Mouse (Mus musculus): ENCODE results near the gene Pfn1. TPM values are rescaled to one million over a fixed set of nuclear protein-coding genes. Genes with fewer than 3 reads are reported as not detected.
A peak's percentile ranks its signal among the peaks of the same experiment; 100 is the strongest.

Gene Pfn1
- total RNA-seq, 2 experiments from 2014 or later = 620 to 621 TPM

- DNase-seq (ENCODE audit: low spot score in 2 of 2) = no peak
Observed at GRCm38 (mm10) chr11:70639976-70640375, 14.5 kb downstream of the Pfn1 start.

GRCm38 (mm10) chr11:70638714-70639278 lies 15.6 kb downstream of the Pfn1 start, which contains the start of gene Gp1ba:
TSS of gene Gp1ba (plus strand) at chr11:70639122.
- no peak for DNase-seq (ENCODE audit: low spot score in 2 of 2)

- no peak for DNase-seq (ENCODE audit: low spot score in 2 of 2)
Observed at GRCm38 (mm10) chr11:70638293-70638692, 16.2 kb downstream of the Pfn1 start.

- DNase-seq (ENCODE audit: low spot score in 2 of 2) = no peak
Observed at GRCm38 (mm10) chr11:70637764-70638163, 16.7 kb downstream of the Pfn1 start.

GRCm38 (mm10) chr11:70635601-70636000 lies 18.8 kb downstream of the Pfn1 start:
- DNase-seq (ENCODE audit: low spot score in 2 of 2) = no peak

- DNase-seq (ENCODE audit: low spot score in 2 of 2) = no peak
Observed at GRCm38 (mm10) chr11:70630129-70630528, 24.3 kb downstream of the Pfn1 start.

- no peak for DNase-seq (ENCODE audit: low spot score in 2 of 2)
Observed at GRCm38 (mm10) chr11:70629557-70629956, 24.9 kb downstream of the Pfn1 start.

GRCm38 (mm10) chr11:70628431-70628830 lies 26.0 kb downstream of the Pfn1 start:
- DNase-seq (ENCODE audit: low spot score in 2 of 2) = no peak

GRCm38 (mm10) chr11:70626877-70627276 lies 27.6 kb downstream of the Pfn1 start:
- DNase-seq (ENCODE audit: low spot score in 2 of 2) = no peak

GRCm38 (mm10) chr11:70625473-70625872 lies 29.0 kb downstream of the Pfn1 start:
- DNase-seq (ENCODE audit: low spot score in 2 of 2) = no peak

- DNase-seq (ENCODE audit: low spot score in 2 of 2) = no peak
Observed at GRCm38 (mm10) chr11:70623053-70623742, 31.2 kb downstream of the Pfn1 start.

GRCm38 (mm10) chr11:70621972-70622814 lies 32.3 kb downstream of the Pfn1 start:
- DNase-seq (ENCODE audit: low spot score in 2 of 2) = no peak

- no peak for DNase-seq (ENCODE audit: low spot score in 2 of 2)
Observed at GRCm38 (mm10) chr11:70619101-70619500, 35.3 kb downstream of the Pfn1 start, which contains the start of gene Chrne. TSS of gene Chrne (minus strand) at chr11:70619216.

GRCm38 (mm10) chr11:70615516-70616093 lies 38.8 kb downstream of the Pfn1 start, which contains the start of gene 4930544D05Rik:
TSS of gene 4930544D05Rik (plus strand) at chr11:70615848.
- DNase-seq (ENCODE audit: low spot score in 2 of 2) = no peak

GRCm38 (mm10) chr11:70615074-70615473 lies 39.4 kb downstream of the Pfn1 start:
- peak in 1 of 2 experiments; percentile 64 for DNase-seq (ENCODE audit: low spot score in 2 of 2)

- no peak for DNase-seq (ENCODE audit: low spot score in 2 of 2)
Observed at GRCm38 (mm10) chr11:70612505-70612904, 41.9 kb downstream of the Pfn1 start.

- DNase-seq (ENCODE audit: low spot score in 2 of 2) = no peak
Observed at GRCm38 (mm10) chr11:70610752-70611151, 43.7 kb downstream of the Pfn1 start.

GRCm38 (mm10) chr11:70608381-70609066 lies 45.9 kb downstream of the Pfn1 start:
- DNase-seq (ENCODE audit: low spot score in 2 of 2) = no peak

GRCm38 (mm10) chr11:70607611-70608010 lies 46.8 kb downstream of the Pfn1 start:
- DNase-seq (ENCODE audit: low spot score in 2 of 2) = no peak

- no peak for DNase-seq (ENCODE audit: low spot score in 2 of 2)
Observed at GRCm38 (mm10) chr11:70606717-70607116, 47.7 kb downstream of the Pfn1 start.

Measured in gastrocnemius, postnatal 4 days (tissue).